Mouse (Mus musculus): ENCODE results near the gene Zfp710. TPM values are rescaled to one million over a fixed set of nuclear protein-coding genes. Genes with fewer than 3 reads are reported as not detected.
A peak's percentile ranks its signal among the peaks of the same experiment; 100 is the strongest.
"Not testable (repeated sequence)": the region's sequence is repeated elsewhere in the genome, so short reads cannot be mapped to it uniquely, and the experiment has no call there.

Zfp710 gene
- 19.4 and 19.7 TPM in 2 replicates for polyA plus RNA-seq (2016; fragmentation: Nextera tagmentation; extraction: Ambion mirVana)

GRCm38 (mm10) chr7:80024521-80025390, at the start of gene Zfp710:
TSS of gene Zfp710 (plus strand) at chr7:80024814.
- Histone ChIP-seq H3K4me3 (peak within 1 kb of the TSS; percentile 93), H3K27me3 (ENCODE audit: low read depth, poor library complexity, severe bottlenecking) (no peaks in the 10 kb centered on the region), H3K4me1 (peaks cover 35% of the 10 kb centered on the region), H3K9me3 (replicated peaks) (no peaks in the 10 kb centered on the region), H3K36me3 (no peaks in the 10 kb centered on the region), H3K27ac (peak within 1 kb of the TSS; percentile 98)
- peak; percentile 81 for DNase-seq (ENCODE audit: low spot score)
- WGBS, result 1% methylated on average over 42 of the region's 42 CpGs

- no peak overlapping the region for H3K4me3 ChIP-seq
- 92% methylated on average over 2 of the region's 2 CpGs for WGBS
- no peaks in the 10 kb centered on the region for H3K9me3 ChIP-seq (replicated peaks)
- H3K36me3 ChIP-seq, result no peaks in the 10 kb centered on the region
- no peaks in the 10 kb centered on the region for H3K4me1 ChIP-seq
- no peak overlapping the region for H3K27ac ChIP-seq
- no peaks in the 10 kb centered on the region for H3K27me3 ChIP-seq (ENCODE audit: low read depth, poor library complexity, severe bottlenecking)
- DNase-seq (ENCODE audit: low spot score), result no peak
Measured at GRCm38 (mm10) chr7:79975316-79975715, 49.3 kb upstream of the Zfp710 start.

- 89% methylated on average over 7 of the region's 7 CpGs for WGBS
- Histone ChIP-seq H3K27ac (no peak overlapping the region), H3K4me1 (no peaks in the 10 kb centered on the region), H3K27me3 (ENCODE audit: low read depth, poor library complexity, severe bottlenecking) (no peaks in the 10 kb centered on the region), H3K4me3 (no peak overlapping the region), H3K9me3 (replicated peaks) (no peaks in the 10 kb centered on the region), H3K36me3 (no peaks in the 10 kb centered on the region)
- DNase-seq (ENCODE audit: low spot score), result no peak
Measured at GRCm38 (mm10) chr7:79986717-79987116, 37.9 kb upstream of the Zfp710 start.

GRCm38 (mm10) chr7:79987745-79988144, 36.9 kb upstream of the Zfp710 start:
- H3K9me3 ChIP-seq (replicated peaks), result no peaks in the 10 kb centered on the region
- H3K4me3 ChIP-seq, result no peak overlapping the region
- H3K36me3 ChIP-seq, result no peaks in the 10 kb centered on the region
- H3K4me1 ChIP-seq, result no peaks in the 10 kb centered on the region
- no peak overlapping the region for H3K27ac ChIP-seq
- no peak for DNase-seq (ENCODE audit: low spot score)
- WGBS, result 66% methylated on average over 3 of the region's 3 CpGs
- no peaks in the 10 kb centered on the region for H3K27me3 ChIP-seq (ENCODE audit: low read depth, poor library complexity, severe bottlenecking)

GRCm38 (mm10) chr7:79988466-79988865, 36.1 kb upstream of the Zfp710 start:
- 93% methylated on average over 1 of the region's 1 CpGs for WGBS
- not testable (repeated sequence) for H3K27ac ChIP-seq; H3K9me3 ChIP-seq (replicated peaks)

GRCm38 (mm10) chr7:79994476-79994875, 30.1 kb upstream of the Zfp710 start:
- no peaks in the 10 kb centered on the region for H3K27me3 ChIP-seq (ENCODE audit: low read depth, poor library complexity, severe bottlenecking)
- peaks cover 2% of the 10 kb centered on the region; the same call in 1 of the 2 replicates for H3K4me1 ChIP-seq
- peak; percentile 41 for DNase-seq (ENCODE audit: low spot score)
- H3K4me3 ChIP-seq, result no peak overlapping the region
- H3K27ac ChIP-seq, result no peak overlapping the region
- no peaks in the 10 kb centered on the region for H3K9me3 ChIP-seq (replicated peaks)
- no peaks in the 10 kb centered on the region for H3K36me3 ChIP-seq
- WGBS, result 28% methylated on average over 8 of the region's 8 CpGs

More at GRCm38 (mm10) chr7:79988466-79988865, 36.1 kb upstream of the Zfp710 start:
- not testable (repeated sequence) for H3K27me3 ChIP-seq (ENCODE audit: low read depth, poor library complexity, severe bottlenecking); H3K4me3 ChIP-seq; H3K36me3 ChIP-seq; H3K4me1 ChIP-seq; DNase-seq (ENCODE audit: low spot score)

GRCm38 (mm10) chr7:79997761-79998160, 26.9 kb upstream of the Zfp710 start:
- Histone ChIP-seq H3K27ac (no peak overlapping the region), H3K4me3 (no peak overlapping the region), H3K4me1 (peaks cover 2% of the 10 kb centered on the region; the same call in 1 of the 2 replicates), H3K9me3 (replicated peaks) (no peaks in the 10 kb centered on the region), H3K36me3 (no peaks in the 10 kb centered on the region), H3K27me3 (ENCODE audit: low read depth, poor library complexity, severe bottlenecking) (no peaks in the 10 kb centered on the region)
- WGBS, result 96% methylated on average over 1 of the region's 1 CpGs
- no peak for DNase-seq (ENCODE audit: low spot score)

GRCm38 (mm10) chr7:80002353-80003055, 22.1 kb upstream of the Zfp710 start:
- Histone ChIP-seq H3K4me3 (no peak overlapping the region), H3K9me3 (replicated peaks) (no peaks in the 10 kb centered on the region), H3K27ac (no peak overlapping the region), H3K4me1 (no peaks in the 10 kb centered on the region), H3K36me3 (no peaks in the 10 kb centered on the region), H3K27me3 (ENCODE audit: low read depth, poor library complexity, severe bottlenecking) (no peaks in the 10 kb centered on the region)
- WGBS, result 86% methylated on average over 11 of the region's 11 CpGs
- no peak for DNase-seq (ENCODE audit: low spot score)

- 61% methylated on average over 20 of the region's 20 CpGs for WGBS
- H3K27me3 ChIP-seq (ENCODE audit: low read depth, poor library complexity, severe bottlenecking), result no peaks in the 10 kb centered on the region
- no peaks in the 10 kb centered on the region for H3K36me3 ChIP-seq
- no peak overlapping the region for H3K27ac ChIP-seq
- no peak for DNase-seq (ENCODE audit: low spot score)
- no peak overlapping the region for H3K4me3 ChIP-seq
- H3K4me1 ChIP-seq, result no peaks in the 10 kb centered on the region
- H3K9me3 ChIP-seq (replicated peaks), result no peaks in the 10 kb centered on the region
Measured at GRCm38 (mm10) chr7:80004776-80005554, 19.6 kb upstream of the Zfp710 start.

- Histone ChIP-seq H3K4me3 (no peak overlapping the region), H3K9me3 (replicated peaks) (no peaks in the 10 kb centered on the region), H3K27ac (no peak overlapping the region), H3K36me3 (no peaks in the 10 kb centered on the region), H3K27me3 (ENCODE audit: low read depth, poor library complexity, severe bottlenecking) (no peaks in the 10 kb centered on the region), H3K4me1 (no peaks in the 10 kb centered on the region)
- DNase-seq (ENCODE audit: low spot score), result no peak
- WGBS, result 69% methylated on average over 5 of the region's 5 CpGs
Measured at GRCm38 (mm10) chr7:80010680-80011079, 13.9 kb upstream of the Zfp710 start.

GRCm38 (mm10) chr7:80011470-80011869, 13.1 kb upstream of the Zfp710 start:
- Histone ChIP-seq H3K9me3 (replicated peaks) (no peaks in the 10 kb centered on the region), H3K27ac (no peak overlapping the region), H3K4me1 (no peaks in the 10 kb centered on the region), H3K36me3 (no peaks in the 10 kb centered on the region), H3K27me3 (ENCODE audit: low read depth, poor library complexity, severe bottlenecking) (no peaks in the 10 kb centered on the region), H3K4me3 (no peak overlapping the region)
- DNase-seq (ENCODE audit: low spot score), result no peak
- 64% methylated on average over 2 of the region's 2 CpGs for WGBS

- H3K27ac ChIP-seq, result no peak overlapping the region
- no peak for DNase-seq (ENCODE audit: low spot score)
- WGBS, result 73% methylated on average over 7 of the region's 7 CpGs
Measured at GRCm38 (mm10) chr7:80013884-80014550, 10.6 kb upstream of the Zfp710 start.

More at GRCm38 (mm10) chr7:80013884-80014550, 10.6 kb upstream of the Zfp710 start:
- no peaks in the 10 kb centered on the region for H3K9me3 ChIP-seq (replicated peaks)
- no peaks in the 10 kb centered on the region for H3K36me3 ChIP-seq
- H3K4me1 ChIP-seq, result no peaks in the 10 kb centered on the region
- H3K27me3 ChIP-seq (ENCODE audit: low read depth, poor library complexity, severe bottlenecking), result no peaks in the 10 kb centered on the region
- H3K4me3 ChIP-seq, result no peak overlapping the region

All from limb, embryonic 10.5 days (tissue).